Mouse (Mus musculus) testis, adult 2 months (tissue): ENCODE data around the gene Adcy1. TPM values are rescaled to one million over a fixed set of nuclear protein-coding genes. Genes with fewer than 3 reads are reported as not detected.

Experiments used
- H3K27ac ChIP-seq: fragments of 200-500 bp; 2 replicates; pipeline ENCODE4 v1.5.1; 2012; ENCODE audit warnings: low read depth, low read length; ENCODE audit not compliant: control insufficient read depth, insufficient read depth
- H3K27me3 ChIP-seq: fragments of 200-500 bp; 2 replicates; pipeline ENCODE4 v1.6.1; 2012; ENCODE audit warnings: mild to moderate bottlenecking, low read length, moderate library complexity; ENCODE audit not compliant: control insufficient read depth, insufficient read depth
- H3K36me3 ChIP-seq: fragments of 200-500 bp; 2 replicates; pipeline ENCODE4 v1.6.1; 2012; ENCODE audit warnings: mild to moderate bottlenecking, low read length; ENCODE audit not compliant: control insufficient read depth, insufficient read depth
- H3K4me1 ChIP-seq: fragments of 200-500 bp; 2 replicates; pipeline ENCODE4 v1.6.1; 2012; ENCODE audit warnings: low read length; ENCODE audit not compliant: control insufficient read depth, insufficient read depth
- H3K4me3 ChIP-seq: fragments of 200-500 bp; 2 replicates; pipeline ENCODE4 v1.5.1; 2012; ENCODE audit warnings: low read depth, mild to moderate bottlenecking, low read length, moderate library complexity, mixed read lengths; ENCODE audit not compliant: control insufficient read depth
- CTCF ChIP-seq: fragments of 200-500 bp; IDR thresholded peaks from 2 replicates; pipeline ENCODE4 v1.5.1; 2012; ENCODE audit warnings: low read depth, mild to moderate bottlenecking, inconsistent platforms, low read length, moderate library complexity; ENCODE audit not compliant: control insufficient read depth, insufficient read depth, insufficient replicate concordance
- POLR2A ChIP-seq: fragments of 200-500 bp; IDR thresholded peaks from 2 replicates; pipeline ENCODE4 v1.6.1; 2012; ENCODE audit warnings: low read depth, mild to moderate bottlenecking, inconsistent platforms, low read length, moderate library complexity; ENCODE audit not compliant: control insufficient read depth
- polyA plus RNA-seq: library from polyadenylated mRNA; depleted of rRNA; stranded (reverse); fragments of >200 nt; gene quantifications from 2 replicates; pipeline ENCODE4 v1.2.3, GENCODE M21; 2012; rRNA removed

The Adcy1 gene
- polyA plus RNA-seq, 1 experiment: 0.47 TPM

- H3K27ac ChIP-seq: no peak overlapping the region
- no peak for TF ChIP-seq POLR2A
- no peak for TF ChIP-seq CTCF
These were observed 162.9 kb downstream of the Adcy1 start for GRCm38 (mm10) chr11:7226200-7226599.

GRCm38 (mm10) chr11:7226810-7227550, 163.7 kb downstream of the Adcy1 start:
- peaks cover 3% of the 10 kb centered on the region; the same call in 1 of the 2 replicates for H3K4me1 ChIP-seq
- TF ChIP-seq CTCF (no peak), POLR2A (no peak)
- no peaks in the 10 kb centered on the region for H3K27me3 ChIP-seq
- H3K27ac ChIP-seq: no peak overlapping the region
- no peaks in the 10 kb centered on the region for H3K36me3 ChIP-seq
- no peak overlapping the region for H3K4me3 ChIP-seq

More at GRCm38 (mm10) chr11:7226200-7226599, 162.9 kb downstream of the Adcy1 start:
- Histone ChIP-seq H3K4me1 (peaks cover 3% of the 10 kb centered on the region; the same call in 1 of the 2 replicates), H3K4me3 (no peak overlapping the region), H3K27me3 (no peaks in the 10 kb centered on the region), H3K36me3 (no peaks in the 10 kb centered on the region)

DNA sequence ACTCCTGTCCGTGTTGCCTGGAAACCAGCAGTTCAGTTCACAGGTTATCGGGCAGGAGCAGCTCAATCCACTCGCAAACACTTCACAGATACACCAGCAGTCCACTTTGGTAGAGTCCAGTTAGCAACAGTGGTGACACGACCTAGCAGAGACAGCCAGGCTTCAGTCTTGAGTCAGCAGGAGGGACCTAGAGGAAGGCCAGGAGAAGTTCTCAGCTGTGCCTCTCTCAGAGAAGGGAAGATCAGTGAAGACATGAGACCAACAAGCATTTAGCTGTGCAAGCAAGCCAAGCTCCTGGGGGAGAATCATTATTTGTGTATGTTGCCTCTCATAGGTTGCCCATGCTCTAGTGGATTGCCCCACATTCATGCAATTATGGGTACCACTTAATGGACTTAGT, 164.8 kb downstream of the Adcy1 start:
- Histone ChIP-seq H3K4me3 (no peak overlapping the region), H3K27me3 (no peaks in the 10 kb centered on the region), H3K27ac (no peak overlapping the region), H3K4me1 (peaks cover 3% of the 10 kb centered on the region; the same call in 1 of the 2 replicates), H3K36me3 (no peaks in the 10 kb centered on the region)
- TF ChIP-seq CTCF (no peak), POLR2A (no peak)

Other genes starting within 250 kb of the Adcy1 start
- not detected in 2 replicates for gene Gm11983, start 225.8 kb upstream of the Adcy1 start, polyA plus RNA-seq
- 0.10 TPM in 1 of 2 replicates, not detected in the other for gene Gm11985, start 125.1 kb downstream of the Adcy1 start, polyA plus RNA-seq
- 0.06 TPM in 2 replicates for gene Igfbp1, start 134.3 kb downstream of the Adcy1 start, polyA plus RNA-seq
- gene Igfbp3, start 150.4 kb downstream of the Adcy1 start, polyA plus RNA-seq: 1.8 and 2.2 TPM in 2 replicates